Mouse (Mus musculus) layer of hippocampus, adult 2 months (tissue): ENCODE measurements around the gene Ric8a. TPM values are rescaled to one million over a fixed set of nuclear protein-coding genes. Genes with fewer than 3 reads are reported as not detected.

Experiments
- DNase-seq, 2 experiments: peaks; one replicate each; pipeline ENCODE4 v3.0.0; 2022; ENCODE audit warnings: low spot score in 2 of 2
- H3K27ac ChIP-seq: fragments of 200-600 bp; 2 replicates; pipeline ENCODE4 v1.8.1; 2022
- H3K4me3 ChIP-seq: fragments of 200-600 bp; 2 replicates; pipeline ENCODE4 v1.8.1; 2022; ENCODE audit warnings: mild to moderate bottlenecking
- CTCF ChIP-seq: fragments of 200-600 bp; conservative IDR thresholded peaks from 2 replicates; pipeline ENCODE4 v1.8.1; 2022; ENCODE audit warnings: antibody characterized with exemption, mild to moderate bottlenecking, moderate library complexity
- long read RNA-seq, 2 experiments: library from polyadenylated mRNA; stranded (forward); transcript quantifications; one replicate each; pipeline ENCODE4 v2.0.0; 2021; ENCODE audit warnings: borderline mapping rate in 2 of 2
- total RNA-seq, 2 experiments: library from RNA; stranded (reverse); gene quantifications; 2 replicates each; pipeline ENCODE4 v1.2.3; 2021

Gene Ric8a
- 10 to 100 TPM; 78.2 to 82.8 TPM for total RNA-seq
- long read RNA-seq, experiment 1, transcript Ric8a-201 (10 exons, 3,406 nt) = major isoform, 71 of 95 reads
- long read RNA-seq, experiment 1, partial matches to known transcripts = 10 of 95 reads
- long read RNA-seq, experiment 1, other reads (novel, unspliced or antisense) = 12 of 95 reads
- long read RNA-seq, experiment 2, transcript Ric8a-201 (10 exons, 3,406 nt) = major isoform, 74 of 110 reads
- long read RNA-seq, experiment 2, partial matches to known transcripts = 19 of 110 reads
- long read RNA-seq, experiment 2, other reads (novel, unspliced or antisense) = 10 of 110 reads

DNA sequence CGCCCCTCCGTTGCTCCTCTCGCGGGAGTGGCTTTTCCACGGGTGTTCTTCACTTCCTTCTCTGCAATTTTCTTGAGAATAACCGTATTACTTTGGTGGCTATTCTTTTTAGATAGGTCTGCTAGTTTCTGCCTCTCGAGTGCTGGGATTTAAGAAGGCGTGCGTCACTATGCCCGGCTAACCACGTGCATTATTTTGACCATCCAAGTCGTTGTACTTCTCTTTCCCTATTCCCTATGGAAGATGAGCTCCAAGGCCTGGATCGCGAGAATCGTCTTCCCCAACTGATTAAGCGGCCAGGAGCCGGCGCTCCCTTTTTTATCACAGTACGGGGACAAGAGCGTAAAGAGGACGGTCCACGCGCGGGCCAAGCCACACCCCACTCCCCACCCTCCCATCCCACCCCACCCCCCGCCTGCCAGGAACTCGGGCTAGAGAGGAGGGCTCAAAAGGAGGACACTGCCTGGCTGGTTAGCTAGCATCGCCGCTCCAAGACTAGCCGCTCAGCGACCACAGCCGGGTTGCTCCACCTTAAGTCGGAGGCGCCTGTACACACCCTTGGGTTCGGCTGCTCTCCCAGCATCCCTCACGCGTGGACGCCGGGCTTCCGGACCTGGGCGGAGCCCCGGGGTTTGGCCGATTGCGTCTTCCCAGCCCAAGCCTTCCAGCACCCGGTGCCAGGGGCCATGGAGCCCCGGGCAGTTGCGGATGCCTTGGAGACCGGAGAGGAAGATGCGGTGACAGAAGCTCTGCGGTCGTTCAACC lies at the start of gene Ric8a:
TSS of gene Ric8a (plus strand) at position 173 of the 765 bp plus-strand sequence.
- H3K27ac ChIP-seq = peak within 1 kb of the TSS; percentile 97
- DNase-seq = peak; percentile 86 to 87
- peak within 1 kb of the TSS; percentile 74 for H3K4me3 ChIP-seq
- no peak for TF ChIP-seq CTCF

DNA sequence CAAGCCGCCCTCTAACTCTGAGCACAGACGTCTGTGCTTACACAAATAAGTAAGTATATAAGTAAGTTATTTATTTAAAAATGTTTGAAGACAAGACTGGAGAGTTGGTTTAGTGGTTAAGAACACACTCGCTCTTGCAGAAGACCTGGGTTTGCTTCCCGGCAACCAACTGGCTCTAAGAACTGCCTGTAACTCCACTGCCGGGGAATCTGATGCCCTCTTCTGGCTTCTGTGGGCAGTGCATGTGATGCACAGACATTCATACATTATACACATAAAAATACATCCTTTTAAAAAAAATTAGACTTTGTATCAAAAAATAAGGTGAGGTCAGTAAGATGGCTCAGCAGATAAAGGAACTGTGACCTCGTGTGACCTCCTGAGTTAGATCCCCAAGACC lies 46.3 kb upstream of the Ric8a start:
- H3K4me3 ChIP-seq = no peak overlapping the region
- TF ChIP-seq CTCF = peak; percentile 50
- peak overlapping the region; percentile 82; the same call in 1 of the 2 replicates for H3K27ac ChIP-seq
- no peak for DNase-seq

DNA sequence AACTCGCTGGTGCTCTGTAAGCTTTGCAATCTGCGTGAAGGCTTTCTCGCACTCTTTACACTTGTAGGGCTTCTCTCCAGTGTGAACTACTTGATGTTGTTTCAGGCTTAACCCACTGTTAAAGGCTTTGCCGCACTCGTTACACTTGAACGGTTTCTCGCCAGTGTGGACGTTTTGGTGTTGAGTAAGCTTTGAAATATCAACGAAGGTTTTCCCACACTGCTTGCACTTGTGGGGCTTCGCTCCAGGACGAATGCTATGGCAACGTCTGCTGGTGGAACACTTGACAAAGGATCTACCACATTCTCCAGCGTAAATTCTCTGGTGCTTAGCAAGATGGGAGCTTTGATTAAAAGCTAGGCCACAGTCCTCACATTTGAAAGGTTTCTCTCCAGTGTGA lies 45.0 kb upstream of the Ric8a start:
- H3K27ac ChIP-seq = peak overlapping the region; percentile 82
- no peak for DNase-seq
- H3K4me3 ChIP-seq = no peak overlapping the region
- TF ChIP-seq CTCF = no peak

DNA sequence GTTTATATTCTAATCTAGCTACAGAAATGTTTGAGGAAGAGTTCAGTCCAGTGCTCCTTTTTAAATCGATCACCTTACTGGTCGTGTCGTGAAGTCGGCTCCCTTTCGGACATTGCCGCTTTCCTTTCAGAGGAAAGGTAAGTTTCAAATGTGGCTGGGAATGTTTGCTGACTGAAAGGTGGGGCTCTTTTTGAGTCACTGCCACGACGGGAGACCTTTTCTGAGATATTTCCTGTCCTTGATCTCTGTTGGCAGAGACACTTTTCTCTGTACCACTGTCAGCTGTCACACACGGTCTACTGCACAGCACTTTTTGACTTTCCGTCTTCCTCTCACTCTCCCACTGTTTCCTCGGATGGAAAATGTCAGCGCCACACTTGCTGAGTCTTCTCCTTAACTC lies 43.9 kb upstream of the Ric8a start:
- Histone ChIP-seq H3K27ac (0 out of 2 replicates have a peak overlapping the region, but pooled peaks have one; percentile 82), H3K4me3 (no peak overlapping the region)
- no peak for TF ChIP-seq CTCF
- no peak for DNase-seq

DNA sequence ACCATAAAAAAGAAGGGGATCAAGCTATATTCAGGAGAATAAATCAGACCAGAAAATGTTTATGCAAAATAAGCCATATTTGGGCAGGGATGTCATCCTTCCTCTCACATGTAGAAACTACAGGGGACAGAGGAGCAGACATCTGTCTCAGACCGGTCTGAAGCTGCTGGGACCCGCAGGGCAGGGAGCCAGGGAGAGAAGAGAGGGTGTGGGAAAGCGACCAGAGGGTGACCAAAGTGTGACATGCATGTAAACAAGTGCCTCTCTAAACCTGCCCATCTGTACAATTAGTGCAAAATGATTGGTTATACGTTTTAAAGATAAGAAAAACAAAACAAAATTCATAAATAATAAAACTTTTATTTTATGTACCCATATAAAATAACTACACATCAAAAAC lies 36.6 kb upstream of the Ric8a start:
- no peak for TF ChIP-seq CTCF
- Histone ChIP-seq H3K27ac (no peak overlapping the region), H3K4me3 (no peak overlapping the region; the same call in 1 of the 2 replicates)
- DNase-seq = no peak

DNA sequence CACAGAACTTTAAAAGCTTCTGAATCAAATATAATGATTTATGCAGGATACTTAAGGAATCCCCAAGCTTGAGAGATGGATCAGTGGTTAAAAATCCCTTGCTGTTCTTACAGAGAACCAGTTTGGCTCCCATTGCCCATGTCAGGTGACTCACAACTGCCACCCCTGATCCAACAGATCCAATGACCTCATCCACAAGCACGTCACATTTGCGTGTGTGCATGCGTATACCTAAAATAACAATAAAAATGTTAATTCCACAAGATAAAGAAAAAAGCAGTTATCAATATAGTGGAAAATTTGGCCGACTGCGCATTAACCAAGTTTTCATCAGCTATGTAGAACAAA lies 35.5 kb upstream of the Ric8a start:
- H3K4me3 ChIP-seq = peak overlapping the region; percentile 59
- no peak for TF ChIP-seq CTCF
- H3K27ac ChIP-seq = peak overlapping the region; percentile 86
- no peak for DNase-seq

DNA sequence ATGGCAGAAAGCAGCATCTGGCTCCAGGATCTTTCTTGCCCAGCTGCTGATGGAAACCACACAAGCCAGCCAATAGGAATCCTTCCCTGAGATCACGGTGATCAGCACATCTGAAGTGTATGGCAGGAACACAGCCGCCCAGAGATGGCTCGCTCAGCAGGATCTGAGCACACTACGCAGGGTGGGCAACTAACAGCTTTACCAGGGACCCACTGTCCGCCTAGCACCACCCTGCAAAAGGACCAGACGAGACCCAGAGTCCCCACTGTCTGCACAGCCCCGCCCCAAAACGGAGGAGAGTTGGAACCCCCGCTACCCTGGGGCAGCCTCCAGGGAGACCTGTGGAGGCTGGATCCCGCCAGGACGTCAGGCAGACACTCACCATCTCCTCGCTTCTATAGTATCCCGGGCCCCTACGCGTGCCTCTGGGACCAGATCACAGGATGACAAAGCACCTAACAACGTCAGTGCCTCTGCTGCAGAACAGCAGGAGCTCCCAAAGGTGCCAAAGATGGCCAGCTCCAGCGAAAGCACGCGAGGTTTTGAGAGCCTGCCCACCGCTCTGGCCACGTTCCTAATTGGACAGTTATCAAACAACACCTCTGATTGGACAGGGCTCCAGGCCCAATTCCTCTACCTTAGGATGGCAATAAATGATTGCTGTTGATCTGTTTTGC lies 35.0 kb upstream of the Ric8a start, which contains the start of gene Zfp941:
TSS of gene Zfp941 (minus strand) at position 526 of the 677 bp plus-strand sequence.
- TF ChIP-seq CTCF = no peak
- DNase-seq = peak in 1 of 2 experiments; percentile 56
- Histone ChIP-seq H3K4me3 (peak within 1 kb of the TSS; percentile 59), H3K27ac (peak within 1 kb of the TSS; percentile 86)

DNA sequence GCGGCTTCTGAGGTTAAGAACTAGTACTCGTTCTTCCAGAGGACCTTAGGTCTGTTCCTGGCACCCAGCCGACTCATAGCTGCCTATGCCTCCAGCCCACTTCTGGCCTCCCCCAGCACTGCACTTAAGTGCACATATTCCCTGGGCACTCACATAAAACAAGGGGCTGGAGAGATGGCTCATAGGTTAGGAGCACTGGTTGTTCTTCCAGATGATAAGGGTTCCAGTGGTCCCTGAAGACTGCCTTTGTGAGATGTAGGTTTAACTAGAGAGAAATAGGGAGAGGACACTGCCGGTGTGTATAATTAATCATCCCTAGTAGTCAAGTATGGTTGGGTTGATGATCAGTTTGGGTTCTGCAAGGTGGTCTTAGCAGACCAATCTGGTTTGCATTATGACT lies 34.0 kb upstream of the Ric8a start:
- no peak for TF ChIP-seq CTCF
- Histone ChIP-seq H3K27ac (no peak overlapping the region), H3K4me3 (no peak overlapping the region)
- DNase-seq = no peak

DNA sequence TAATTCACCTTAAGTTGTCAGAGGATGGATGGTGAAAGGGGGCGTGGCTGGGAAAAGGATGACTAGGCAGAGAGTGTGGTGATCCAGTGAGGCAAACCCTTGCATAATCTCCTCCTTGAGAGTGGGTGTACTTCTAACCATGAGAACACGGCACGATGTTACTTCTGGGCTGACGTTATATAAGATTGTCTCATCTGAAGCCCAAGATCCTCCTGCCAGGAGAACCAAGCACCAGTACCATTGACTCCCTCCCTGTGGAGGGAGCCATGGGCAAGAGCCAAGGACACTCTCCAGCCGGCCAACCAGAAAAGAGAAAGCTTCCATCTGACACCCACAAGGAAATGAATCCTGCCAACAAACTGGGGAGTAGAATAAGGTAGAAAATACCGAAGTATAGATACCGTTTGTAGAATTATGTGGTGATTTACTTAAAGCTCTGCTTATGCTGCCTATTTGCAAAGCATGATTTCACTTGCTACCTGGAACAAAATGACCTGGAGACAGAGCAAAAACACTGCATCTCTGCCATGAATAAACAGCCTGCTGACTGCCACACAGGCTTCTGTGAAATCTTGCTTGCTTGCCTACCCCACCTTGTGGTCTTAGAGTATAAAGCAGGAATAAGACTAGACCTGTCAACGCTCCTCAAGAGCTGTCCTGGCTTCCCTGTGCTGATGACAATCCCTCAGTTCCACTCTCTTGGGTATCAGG lies 28.4 kb upstream of the Ric8a start:
- peak; percentile 81 for TF ChIP-seq CTCF
- H3K4me3 ChIP-seq = peak overlapping the region; percentile 27; the same call in 1 of the 2 replicates
- peak overlapping the region; percentile 93 for H3K27ac ChIP-seq
- peak; percentile 61 to 71 for DNase-seq

DNA sequence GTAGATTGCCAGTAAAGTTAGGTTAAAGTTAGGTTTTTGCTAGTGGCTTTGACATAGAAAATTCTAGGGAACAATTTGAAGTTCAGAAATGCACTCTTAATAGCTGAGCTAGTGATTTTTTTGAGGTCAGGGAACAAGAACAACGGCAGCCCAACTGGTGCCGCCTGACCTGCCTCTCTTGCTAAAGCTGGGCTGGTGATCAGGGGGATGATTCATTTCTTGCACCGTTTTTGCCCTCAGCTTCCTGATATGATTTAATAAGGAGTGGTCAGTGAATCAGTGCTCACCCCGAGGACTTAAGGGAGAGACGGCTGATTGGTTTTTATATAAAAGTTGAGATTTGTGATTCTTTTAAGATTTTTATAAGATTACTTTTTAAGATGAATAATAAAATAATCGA lies 25.3 kb upstream of the Ric8a start:
- H3K27ac ChIP-seq = no peak overlapping the region
- H3K4me3 ChIP-seq = no peak overlapping the region
- no peak for DNase-seq
- TF ChIP-seq CTCF = no peak

DNA sequence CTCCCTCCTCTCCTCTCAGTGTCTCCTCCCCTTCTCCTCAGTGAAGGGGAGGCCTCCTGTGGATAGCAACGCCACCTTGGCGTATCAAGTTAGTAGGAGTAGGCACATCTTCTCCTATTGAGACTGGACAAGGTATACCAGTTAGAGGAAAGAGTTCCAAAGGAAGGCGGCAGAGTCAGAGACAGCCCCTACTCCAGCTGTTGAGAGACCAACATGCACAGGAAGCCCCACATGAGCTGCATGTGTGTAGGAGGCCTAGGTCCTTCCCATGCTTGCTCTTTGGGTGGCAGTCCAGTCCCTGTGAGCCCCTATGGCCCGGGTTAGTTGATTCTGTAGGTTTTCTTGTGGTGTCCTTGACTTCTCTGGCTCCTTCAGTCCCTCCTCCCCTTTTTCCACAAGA lies 23.4 kb upstream of the Ric8a start:
- no peak for DNase-seq
- no peak overlapping the region for H3K4me3 ChIP-seq
- H3K27ac ChIP-seq = no peak overlapping the region
- no peak for TF ChIP-seq CTCF

DNA sequence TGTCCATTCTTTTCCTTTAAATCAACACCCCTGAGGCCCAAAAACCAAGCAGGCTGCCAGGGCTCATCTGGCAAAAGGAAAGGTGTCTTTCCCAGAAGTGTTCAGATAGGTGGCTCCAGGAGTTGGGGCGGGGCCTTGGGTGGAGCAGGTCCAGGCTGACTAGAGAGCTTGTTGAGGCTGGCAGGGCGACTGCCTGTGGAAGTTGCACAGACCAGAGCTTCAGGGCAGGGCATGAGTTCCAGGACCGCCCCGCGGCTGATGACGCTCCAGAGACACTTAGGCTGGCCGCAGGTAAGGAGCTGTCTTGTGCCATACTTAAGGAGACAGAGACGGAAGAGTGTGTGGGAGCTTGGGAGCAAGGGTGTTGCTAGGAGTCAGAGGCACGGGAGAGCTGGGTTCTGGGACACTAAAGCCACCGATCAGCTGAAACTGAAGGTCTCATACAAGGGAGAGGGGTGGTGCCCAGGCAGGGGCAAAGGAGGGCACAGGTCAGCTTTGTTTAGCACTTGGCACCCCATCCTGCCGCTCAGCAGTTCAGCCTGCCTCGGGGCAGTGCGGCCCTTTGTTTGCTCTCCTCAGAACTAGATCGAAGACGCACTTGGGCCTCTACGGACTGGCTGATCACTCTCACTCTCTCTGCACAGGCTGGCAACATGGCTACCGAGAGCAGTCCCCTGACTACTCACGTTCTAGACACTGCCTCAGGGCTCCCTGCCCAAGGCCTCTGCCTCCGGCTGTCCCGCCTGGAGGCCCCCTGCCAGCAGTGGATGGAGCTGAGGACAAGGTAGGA lies 21.6 kb upstream of the Ric8a start, which contains the start of gene Urah:
TSS of gene Urah (plus strand) at position 51 of the 790 bp plus-strand sequence.
- DNase-seq = no peak
- Histone ChIP-seq H3K27ac (peak within 1 kb of the TSS; percentile 91), H3K4me3 (no peak within 1 kb of the TSS)
- TF ChIP-seq CTCF = no peak
